Mouse (Mus musculus): ENCODE results near the gene Rae1.

The Rae1 gene

DNA sequence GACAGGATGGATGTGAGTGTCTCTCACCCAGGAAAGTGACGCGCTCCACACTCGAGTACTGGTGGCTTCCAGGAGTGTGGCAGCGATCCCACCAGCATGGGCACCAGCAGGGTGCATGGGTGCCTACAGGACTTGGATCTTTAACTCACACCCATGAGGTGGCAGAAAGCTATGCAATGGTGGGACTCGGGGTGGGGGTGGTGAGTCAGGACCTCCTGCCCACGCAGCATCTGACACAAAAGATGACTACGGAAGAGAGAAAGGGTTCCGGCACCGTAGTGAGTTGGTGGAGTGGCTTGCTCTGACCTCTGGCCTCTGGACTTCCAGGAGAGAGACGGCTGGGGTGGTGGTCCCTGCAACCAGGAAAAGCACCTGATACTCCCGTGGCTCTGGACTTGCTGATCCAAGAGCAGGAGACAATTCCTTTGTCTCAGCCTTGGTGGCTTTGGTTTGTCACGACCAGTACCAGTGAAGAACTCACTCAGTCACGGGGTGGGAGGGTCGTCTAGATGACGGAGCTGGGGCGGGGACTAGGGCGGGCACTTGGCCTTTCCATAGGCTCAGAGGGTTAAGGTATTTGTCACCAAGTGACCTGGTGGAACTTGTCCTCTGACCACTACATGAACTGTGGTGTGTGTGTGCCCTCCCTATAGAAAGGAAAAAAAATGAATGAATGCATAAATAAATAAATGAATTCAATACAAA, 48.3 kb downstream of the Rae1 start:
- peak; percentile 44 for DNase-seq (ENCODE audit: low read depth, low spot score)

DNA sequence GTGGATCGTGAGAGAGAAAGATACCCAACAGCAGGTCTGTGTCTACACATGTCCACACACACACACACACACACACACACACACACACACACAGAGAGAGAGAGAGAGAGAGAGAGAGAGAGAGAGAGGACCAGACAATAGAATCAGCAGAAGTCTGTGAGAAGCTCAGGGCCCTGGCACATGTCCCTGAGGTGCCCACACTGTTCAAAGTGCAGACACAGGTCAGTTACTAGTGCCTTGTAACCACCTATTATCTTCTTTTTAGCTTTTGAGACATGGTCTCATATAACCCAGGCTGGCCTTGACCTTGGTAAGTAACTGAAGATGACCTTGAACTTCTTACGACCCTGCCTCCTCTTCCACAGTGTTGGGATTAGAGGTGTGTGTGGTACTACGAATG, 49.3 kb downstream of the Rae1 start:
- peak; percentile 29 for DNase-seq (ENCODE audit: low read depth, low spot score)

DNA sequence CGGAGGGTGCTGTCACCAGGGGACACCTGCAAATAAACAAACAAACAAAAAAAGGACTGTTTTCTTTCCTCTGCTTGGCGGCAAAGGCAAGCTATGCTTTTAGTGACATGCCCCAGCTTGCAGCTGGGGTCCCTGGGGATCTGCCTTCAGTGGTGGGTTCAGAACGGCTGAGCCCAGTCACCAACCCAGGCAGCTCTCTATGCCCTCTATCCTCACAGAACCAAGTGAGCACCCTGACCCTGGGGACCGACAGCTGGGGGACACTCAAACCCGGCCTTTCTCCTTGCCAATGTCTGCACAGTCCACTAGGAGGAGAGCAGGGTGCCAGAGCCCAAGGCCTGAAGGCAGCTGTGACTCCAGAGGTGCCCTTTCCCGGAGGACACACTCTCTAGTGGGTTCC, 49.9 kb downstream of the Rae1 start:
- DNase-seq (ENCODE audit: low read depth, low spot score), result no peak

- DNase-seq (ENCODE audit: low read depth, low spot score), result no peak
These were observed 50.9 kb downstream of the Rae1 start for GRCm38 (mm10) chr2:173050604-173051382.

GRCm38 (mm10) chr2:173052881-173053280, 53.0 kb downstream of the Rae1 start:
- DNase-seq (ENCODE audit: low read depth, low spot score), result no peak

DNA sequence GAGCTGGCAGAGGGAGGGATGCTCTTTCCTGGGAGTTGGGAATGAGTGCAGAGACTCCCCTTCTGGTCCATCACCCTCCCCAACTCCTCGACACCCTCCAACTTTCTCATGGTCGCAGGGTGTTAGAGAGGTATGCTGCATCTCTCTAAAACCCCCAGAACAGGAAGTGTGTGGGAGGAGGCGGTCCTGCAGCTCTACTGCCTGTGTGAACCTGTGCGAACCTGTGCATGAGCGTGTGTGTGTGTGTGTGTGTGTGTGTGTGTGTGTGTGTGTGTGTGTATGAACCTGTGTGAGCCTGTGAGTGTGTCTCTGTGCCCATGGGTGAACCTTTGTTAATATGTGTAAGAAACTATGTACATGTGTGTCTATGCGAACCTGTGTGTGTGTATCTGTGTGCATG, 53.9 kb downstream of the Rae1 start:
- no peak for DNase-seq (ENCODE audit: low read depth, low spot score)

DNA sequence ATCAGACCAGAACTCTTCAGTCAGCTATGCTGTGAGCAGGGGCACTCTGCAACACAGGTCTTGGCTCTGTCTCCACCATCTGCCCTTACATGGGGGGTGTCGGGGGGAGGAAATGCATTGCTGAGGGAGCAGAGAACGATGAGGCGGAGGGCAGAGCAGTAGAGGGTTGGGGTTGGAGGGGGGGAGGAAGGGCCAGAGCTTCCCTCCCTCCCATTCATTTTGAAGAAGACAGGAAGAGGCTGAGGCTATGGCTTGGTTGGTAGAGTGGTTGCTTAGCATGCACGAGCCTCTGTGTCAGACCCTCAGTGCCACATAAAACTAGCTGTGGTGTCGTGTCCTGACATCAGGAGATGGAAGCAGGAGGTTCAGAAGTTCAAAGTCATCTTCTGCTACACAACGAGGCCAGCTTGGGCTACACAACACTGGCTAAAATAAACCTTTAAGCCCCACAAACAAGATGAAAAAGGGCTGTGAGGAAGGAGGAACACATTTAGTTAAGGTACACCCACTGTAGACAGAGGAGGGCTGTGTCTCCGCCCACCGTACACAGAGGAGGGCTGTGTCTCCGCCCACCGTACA, 56.5 kb downstream of the Rae1 start:
- no peak for DNase-seq (ENCODE audit: low read depth, low spot score)

- DNase-seq (ENCODE audit: low read depth, low spot score), result peak; percentile 97
These were observed 57.0 kb downstream of the Rae1 start for GRCm38 (mm10) chr2:173056882-173057315.

GRCm38 (mm10) chr2:173057623-173058022, 57.7 kb downstream of the Rae1 start:
- no peak for DNase-seq (ENCODE audit: low read depth, low spot score)

DNA sequence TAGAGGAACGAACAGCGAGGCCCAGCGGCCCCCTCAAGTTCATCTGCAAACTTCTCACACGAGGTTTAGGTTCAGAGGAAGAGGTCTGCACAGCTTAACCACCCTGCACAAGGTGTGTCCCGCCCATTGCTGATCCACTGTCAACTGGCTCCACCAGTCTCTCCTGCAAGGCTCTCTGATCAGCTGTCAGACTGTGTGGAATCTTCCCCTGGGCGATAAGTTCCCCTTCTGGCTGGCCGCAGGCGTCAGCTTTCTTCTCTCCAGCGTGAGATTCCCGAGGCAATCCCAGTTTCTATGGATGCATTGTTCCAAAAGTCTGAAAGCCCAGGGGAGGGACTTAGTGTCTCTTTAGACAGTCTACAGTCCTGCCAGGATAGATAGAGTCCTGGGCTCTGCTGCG, 58.3 kb downstream of the Rae1 start:
- DNase-seq (ENCODE audit: low read depth, low spot score), result peak; percentile 89

GRCm38 (mm10) chr2:173060450-173060849, 60.5 kb downstream of the Rae1 start:
- no peak for DNase-seq (ENCODE audit: low read depth, low spot score)

DNA sequence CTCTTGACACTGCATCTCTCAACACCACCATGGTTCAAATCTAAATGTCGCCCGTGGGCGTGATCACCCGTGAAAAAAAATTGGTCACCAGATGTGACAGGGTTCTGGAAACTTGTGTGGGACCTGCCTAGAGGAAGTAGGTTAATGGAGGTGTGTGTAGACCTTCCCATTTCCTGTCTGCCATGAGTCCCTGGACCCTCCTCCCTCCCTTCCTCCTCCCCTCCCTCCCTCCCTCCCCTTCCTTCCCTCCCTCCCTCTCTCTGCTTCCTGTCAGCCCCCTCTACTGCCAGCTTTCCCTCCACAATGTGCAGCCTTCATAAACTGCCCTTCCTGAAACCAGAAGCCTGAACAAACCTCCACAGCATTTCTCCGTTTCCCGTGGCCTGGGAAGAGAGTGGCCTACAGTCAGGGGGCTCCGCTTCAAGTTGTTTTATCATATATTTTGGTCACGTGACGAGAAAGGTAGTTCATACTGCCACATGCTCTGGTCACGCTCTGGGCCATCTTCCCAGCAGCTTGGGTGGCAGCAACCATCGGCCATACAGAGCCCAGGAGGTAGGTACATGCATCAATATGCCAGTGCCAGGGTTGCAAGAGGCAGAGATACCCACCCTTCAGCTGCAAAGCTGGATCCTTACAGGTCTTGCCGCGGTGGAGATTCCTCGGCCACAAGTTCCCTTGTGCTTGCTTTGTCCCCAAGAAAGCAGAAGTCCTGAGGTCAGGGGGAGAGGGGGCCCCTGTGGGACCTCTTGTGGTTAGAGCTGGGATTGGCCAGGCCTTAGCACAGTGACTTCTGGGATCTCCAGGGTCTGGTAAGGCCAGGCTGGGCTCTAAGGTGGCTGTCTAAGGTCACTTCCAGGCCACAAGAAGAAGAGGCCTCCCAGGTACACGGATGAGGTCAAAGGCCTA, 61.8 kb downstream of the Rae1 start:
- no peak for DNase-seq (ENCODE audit: low read depth, low spot score)

DNA sequence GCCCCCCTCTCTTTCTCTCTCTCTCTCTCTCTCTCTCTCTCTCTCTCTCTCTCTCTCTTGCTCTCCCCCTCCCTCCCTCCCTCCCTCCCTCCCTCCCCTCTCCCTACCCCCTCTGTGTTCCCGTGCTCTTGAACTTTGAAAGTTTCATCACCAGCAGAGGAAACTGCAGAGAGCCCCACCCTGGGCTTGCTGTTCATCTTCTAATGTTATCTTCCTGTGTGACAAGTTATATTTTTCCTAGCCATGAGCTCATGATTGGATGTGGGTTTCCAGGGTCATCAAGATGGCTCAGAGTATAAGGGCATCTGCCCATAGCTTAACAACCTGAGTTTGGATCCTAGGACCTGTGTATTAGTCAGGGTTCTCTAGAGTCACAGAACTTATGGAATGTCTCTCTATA, 63.3 kb downstream of the Rae1 start:
- no peak for DNase-seq (ENCODE audit: low read depth, low spot score)

DNA sequence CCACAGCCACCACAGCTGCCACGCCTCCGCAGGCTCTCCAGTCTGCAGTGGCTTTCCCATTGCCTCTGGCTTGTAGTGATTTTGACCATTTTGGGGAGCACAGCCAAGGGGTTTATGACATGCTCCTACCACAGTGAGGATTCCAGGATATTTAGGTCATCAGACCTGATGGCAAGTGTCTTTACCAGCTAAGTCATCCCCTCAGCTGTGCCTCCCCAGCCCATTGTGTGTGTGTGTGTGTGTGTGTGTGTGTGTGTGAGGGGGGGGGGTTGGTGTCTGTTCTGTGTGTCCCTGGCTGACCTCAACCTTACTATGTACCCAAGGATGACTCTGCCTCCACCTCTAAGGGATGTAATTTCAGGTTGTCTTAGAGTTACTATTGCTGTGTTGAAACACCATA, 64.9 kb downstream of the Rae1 start:
- DNase-seq (ENCODE audit: low read depth, low spot score), result no peak

Measured in ZHBTc4 (cell line).